Mouse (Mus musculus): ENCODE measurements around the gene Nup85. TPM values are rescaled to one million over a fixed set of nuclear protein-coding genes. Genes with fewer than 3 reads are reported as not detected.

Gene Nup85
- polyA plus RNA-seq (2011; ENCODE audit: insufficient read depth, insufficient read length, low replicate concordance, missing spikeins) = 111 and 163 TPM in 2 replicates

DNA sequence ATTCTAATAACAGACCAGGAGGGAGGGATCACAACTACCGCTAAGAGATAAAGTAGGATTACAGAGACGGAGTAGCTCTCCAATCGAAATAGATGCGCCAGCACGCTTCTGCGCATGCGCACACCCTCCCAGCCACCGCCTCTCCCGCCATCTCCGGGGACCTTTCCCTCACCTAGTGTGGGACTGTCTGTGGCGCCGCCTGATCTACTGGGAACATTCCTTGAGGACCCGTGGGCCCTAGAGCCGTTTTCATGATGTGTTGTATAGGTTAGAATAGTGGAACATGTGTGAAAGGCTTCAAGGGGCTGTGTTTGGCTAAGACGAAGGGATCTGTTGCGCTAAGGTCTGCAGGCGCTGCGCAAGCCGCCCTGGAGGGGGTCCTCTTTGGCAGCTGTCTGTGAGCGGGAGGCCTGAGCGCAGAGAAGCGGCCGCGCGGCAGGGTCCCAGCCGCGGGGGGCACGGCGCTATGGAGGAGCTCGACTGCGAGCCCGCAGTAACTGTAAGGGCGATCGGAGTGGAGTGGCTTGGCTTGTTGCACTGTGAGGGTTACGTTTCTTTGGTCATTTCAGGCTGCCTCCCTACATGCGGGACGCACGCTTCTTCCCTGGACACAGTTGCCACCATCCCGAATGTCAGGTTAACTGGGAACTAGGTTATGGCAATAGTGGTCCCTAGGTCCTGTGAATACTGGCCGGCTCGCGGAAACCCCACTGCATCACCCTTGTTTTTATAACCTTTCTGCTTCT lies at the start of gene Nup85:
Gene Nup85 (plus strand): TSS at position 371 of the 746 bp plus-strand sequence.
- Histone ChIP-seq H3K4me1 (ENCODE audit: control insufficient read depth, insufficient read depth, low read length) (no peaks in the 10 kb centered on the region; the same call in 1 of the 2 replicates), H3K27ac (ENCODE audit: control insufficient read depth, insufficient read depth, low read depth, low read length, poor library complexity) (peak within 1 kb of the TSS; percentile 86), H3K4me3 (replicated peaks; ENCODE audit: control insufficient read depth, low read depth, low read length) (peak within 1 kb of the TSS; percentile 99)
- under 1% methylated on average over 42 of the region's 42 CpGs for WGBS
- no peak for TF ChIP-seq CTCF (IDR thresholded peaks at IDR 0.05; ENCODE audit: control insufficient read depth, insufficient read depth, low read length)
- TF ChIP-seq POLR2A (IDR thresholded peaks at IDR 0.05; ENCODE audit: borderline replicate concordance, control insufficient read depth, low read depth, low read length) = peak; percentile 51; the same call in 1 of the 2 replicates

DNA sequence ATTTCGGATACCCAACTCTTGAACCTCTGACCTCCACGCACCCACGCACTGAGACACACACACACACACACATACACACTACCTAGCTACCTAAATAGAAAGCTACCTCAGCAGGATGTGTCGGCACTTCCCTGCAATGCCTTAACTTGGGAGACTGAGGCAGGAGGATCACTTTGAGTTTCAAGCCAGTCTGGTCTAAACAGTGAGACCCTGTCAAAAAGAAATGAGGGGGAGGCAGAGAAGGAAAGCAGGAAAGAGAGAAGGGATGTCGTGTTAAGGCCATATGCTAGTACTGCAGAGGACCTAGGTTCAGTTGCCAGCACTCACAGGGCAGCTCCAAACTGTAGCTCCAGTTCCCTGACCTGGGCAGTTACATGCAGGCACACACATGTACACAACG lies 49.2 kb upstream of the Nup85 start:
- Histone ChIP-seq H3K4me3 (replicated peaks; ENCODE audit: control insufficient read depth, low read depth, low read length) (no peak overlapping the region), H3K27ac (ENCODE audit: control insufficient read depth, insufficient read depth, low read depth, low read length, poor library complexity) (no peak overlapping the region), H3K4me1 (ENCODE audit: control insufficient read depth, insufficient read depth, low read length) (peaks cover 12% of the 10 kb centered on the region)
- TF ChIP-seq CTCF (IDR thresholded peaks at IDR 0.05; ENCODE audit: control insufficient read depth, insufficient read depth, low read length) (no peak), POLR2A (IDR thresholded peaks at IDR 0.05; ENCODE audit: borderline replicate concordance, control insufficient read depth, low read depth, low read length) (no peak)
- 73% methylated on average over 6 of the region's 6 CpGs for WGBS

DNA sequence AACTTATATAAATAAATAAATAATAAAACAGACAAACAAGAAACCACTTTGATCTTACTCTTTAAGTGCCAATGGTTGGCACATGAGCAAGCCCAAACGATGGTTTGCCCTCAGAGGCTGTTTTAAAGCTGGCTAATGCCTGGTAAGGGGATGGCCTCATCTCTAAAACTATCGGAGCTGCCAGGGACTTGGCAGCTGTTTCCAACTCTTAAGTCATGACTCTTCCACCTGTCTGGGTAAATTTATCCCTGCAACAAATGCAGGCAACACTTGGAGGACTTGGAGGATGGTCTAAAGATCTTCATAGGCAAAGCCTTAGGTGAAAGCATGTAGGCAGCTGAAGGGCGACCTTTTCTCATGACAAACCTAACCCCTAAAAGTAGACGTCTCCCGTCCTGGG lies 47.3 kb upstream of the Nup85 start:
- peaks cover 4% of the 10 kb centered on the region for H3K4me1 ChIP-seq (ENCODE audit: control insufficient read depth, insufficient read depth, low read length)
- no peak for TF ChIP-seq POLR2A (IDR thresholded peaks at IDR 0.05; ENCODE audit: borderline replicate concordance, control insufficient read depth, low read depth, low read length)
- no peak for TF ChIP-seq CTCF (IDR thresholded peaks at IDR 0.05; ENCODE audit: control insufficient read depth, insufficient read depth, low read length)
- no peak overlapping the region for H3K27ac ChIP-seq (ENCODE audit: control insufficient read depth, insufficient read depth, low read depth, low read length, poor library complexity)
- 79% methylated on average over 5 of the region's 5 CpGs for WGBS
- H3K4me3 ChIP-seq (replicated peaks; ENCODE audit: control insufficient read depth, low read depth, low read length) = no peak overlapping the region

DNA sequence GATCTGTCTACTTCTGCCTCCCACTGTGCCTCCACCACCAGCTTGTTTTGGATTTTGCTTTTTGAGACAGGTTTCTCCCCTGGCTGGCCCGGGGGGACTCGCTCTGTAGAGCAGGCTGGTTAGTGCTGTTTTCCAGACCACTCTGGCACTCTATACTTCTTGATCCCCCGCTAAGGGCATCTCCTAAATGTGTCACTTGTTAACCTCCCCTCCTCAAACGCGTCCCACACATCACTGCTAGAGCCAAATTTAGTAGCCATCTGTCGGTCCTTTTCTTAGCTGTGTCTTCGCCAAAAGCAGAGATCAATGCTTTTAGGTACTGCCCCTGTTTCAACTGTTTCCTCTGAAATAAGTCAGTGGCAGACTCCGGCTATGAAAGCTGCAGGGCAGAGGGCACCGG lies 45.5 kb upstream of the Nup85 start:
- H3K4me1 ChIP-seq (ENCODE audit: control insufficient read depth, insufficient read depth, low read length) = peaks cover 2% of the 10 kb centered on the region; the same call in 1 of the 2 replicates
- TF ChIP-seq POLR2A (IDR thresholded peaks at IDR 0.05; ENCODE audit: borderline replicate concordance, control insufficient read depth, low read depth, low read length) (no peak), CTCF (IDR thresholded peaks at IDR 0.05; ENCODE audit: control insufficient read depth, insufficient read depth, low read length) (no peak)
- H3K4me3 ChIP-seq (replicated peaks; ENCODE audit: control insufficient read depth, low read depth, low read length) = no peak overlapping the region
- H3K27ac ChIP-seq (ENCODE audit: control insufficient read depth, insufficient read depth, low read depth, low read length, poor library complexity) = no peak overlapping the region
- WGBS = 87% methylated on average over 9 of the region's 9 CpGs

DNA sequence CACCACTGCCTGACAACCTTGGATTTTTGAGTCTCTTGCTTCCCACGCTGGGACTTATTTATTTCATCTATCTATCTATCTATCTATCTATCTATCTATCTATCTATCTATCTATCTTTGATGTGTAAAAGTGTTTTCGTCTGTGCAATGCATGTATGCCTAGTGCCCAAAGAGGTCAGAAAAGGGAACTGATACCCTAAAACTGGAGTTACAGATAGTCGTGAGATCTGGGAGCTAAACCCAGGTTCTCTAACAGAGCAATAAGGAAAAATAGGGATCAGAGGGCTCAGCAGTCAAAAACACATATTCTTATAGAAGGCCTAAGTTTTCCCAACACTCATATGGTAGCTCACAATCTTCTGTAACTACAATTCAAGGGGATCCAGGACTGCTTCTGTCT lies 44.7 kb upstream of the Nup85 start:
- Histone ChIP-seq H3K27ac (ENCODE audit: control insufficient read depth, insufficient read depth, low read depth, low read length, poor library complexity) (no peak overlapping the region), H3K4me3 (replicated peaks; ENCODE audit: control insufficient read depth, low read depth, low read length) (no peak overlapping the region), H3K4me1 (ENCODE audit: control insufficient read depth, insufficient read depth, low read length) (peaks cover 2% of the 10 kb centered on the region; the same call in 1 of the 2 replicates)
- TF ChIP-seq POLR2A (IDR thresholded peaks at IDR 0.05; ENCODE audit: borderline replicate concordance, control insufficient read depth, low read depth, low read length) (no peak), CTCF (IDR thresholded peaks at IDR 0.05; ENCODE audit: control insufficient read depth, insufficient read depth, low read length) (no peak)
- 47% methylated on average over 3 of the region's 3 CpGs for WGBS

DNA sequence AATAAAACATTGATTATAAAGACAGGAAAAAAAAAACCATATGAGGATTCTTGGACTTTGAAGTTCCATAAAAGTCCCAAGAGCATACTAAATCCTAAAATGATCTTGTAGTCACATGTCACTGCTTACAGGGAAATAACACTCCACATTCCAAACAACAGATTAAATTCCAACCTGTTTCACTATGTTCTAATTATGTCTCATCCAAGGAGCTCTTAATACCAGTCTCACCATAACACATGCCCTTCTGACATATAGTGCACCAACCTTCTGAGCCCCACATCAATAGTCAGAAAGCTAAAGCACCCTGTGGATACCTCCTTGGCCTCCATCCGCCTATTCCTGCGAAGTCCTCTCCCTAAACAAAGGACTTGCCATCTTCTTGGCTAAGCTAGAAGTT lies 44.0 kb upstream of the Nup85 start:
- H3K4me3 ChIP-seq (replicated peaks; ENCODE audit: control insufficient read depth, low read depth, low read length) = no peak overlapping the region
- WGBS = 94% methylated on average over 2 of the region's 2 CpGs
- H3K4me1 ChIP-seq (ENCODE audit: control insufficient read depth, insufficient read depth, low read length) = no peaks in the 10 kb centered on the region; the same call in 1 of the 2 replicates
- TF ChIP-seq CTCF (IDR thresholded peaks at IDR 0.05; ENCODE audit: control insufficient read depth, insufficient read depth, low read length) = no peak
- TF ChIP-seq POLR2A (IDR thresholded peaks at IDR 0.05; ENCODE audit: borderline replicate concordance, control insufficient read depth, low read depth, low read length) = no peak
- H3K27ac ChIP-seq (ENCODE audit: control insufficient read depth, insufficient read depth, low read depth, low read length, poor library complexity) = no peak overlapping the region

DNA sequence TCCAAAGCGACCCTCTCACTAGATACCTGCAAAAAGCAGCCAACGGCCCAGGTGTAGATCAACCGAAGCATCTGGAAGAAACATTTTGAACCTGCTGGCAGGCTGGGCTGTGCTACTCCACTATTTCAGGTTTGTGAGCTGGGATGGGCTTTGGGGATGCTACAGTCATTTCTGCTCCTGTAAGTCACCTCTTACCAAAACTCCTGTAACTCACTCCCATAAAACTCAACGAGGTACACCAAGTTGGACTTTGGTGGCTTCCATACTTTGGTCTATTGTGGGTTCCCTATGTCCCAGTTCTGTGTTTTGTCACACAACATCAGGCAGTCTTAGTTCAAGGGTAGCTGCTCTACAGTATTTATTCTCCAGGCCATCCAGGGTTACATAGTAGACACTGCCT lies 43.2 kb upstream of the Nup85 start:
- TF ChIP-seq CTCF (IDR thresholded peaks at IDR 0.05; ENCODE audit: control insufficient read depth, insufficient read depth, low read length) (no peak), POLR2A (IDR thresholded peaks at IDR 0.05; ENCODE audit: borderline replicate concordance, control insufficient read depth, low read depth, low read length) (no peak)
- Histone ChIP-seq H3K27ac (ENCODE audit: control insufficient read depth, insufficient read depth, low read depth, low read length, poor library complexity) (no peak overlapping the region), H3K4me3 (replicated peaks; ENCODE audit: control insufficient read depth, low read depth, low read length) (no peak overlapping the region), H3K4me1 (ENCODE audit: control insufficient read depth, insufficient read depth, low read length) (no peaks in the 10 kb centered on the region; the same call in 1 of the 2 replicates)
- 83% methylated on average over 4 of the region's 4 CpGs for WGBS

DNA sequence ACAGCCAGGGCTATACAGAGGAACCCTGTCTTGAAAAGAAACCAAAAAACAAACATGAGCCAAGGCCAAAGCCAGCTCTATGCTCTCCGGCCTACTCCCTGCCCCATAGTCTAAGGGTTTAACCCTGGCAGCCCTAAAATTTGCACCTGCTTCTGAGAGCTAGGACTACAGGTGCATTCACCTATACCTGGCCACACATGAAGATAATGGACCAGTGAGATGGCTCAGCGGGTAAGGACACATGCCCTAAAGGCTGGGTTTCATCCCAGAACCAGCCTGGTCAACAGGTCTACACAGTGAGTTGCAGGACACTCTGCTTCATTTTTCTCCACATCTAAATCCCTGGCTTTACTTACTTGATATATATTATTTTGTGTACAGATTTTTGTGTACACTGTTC lies 42.0 kb upstream of the Nup85 start:
- 94% methylated on average over 2 of the region's 2 CpGs for WGBS
- no peak overlapping the region for H3K4me3 ChIP-seq (replicated peaks; ENCODE audit: control insufficient read depth, low read depth, low read length)
- no peak overlapping the region for H3K27ac ChIP-seq (ENCODE audit: control insufficient read depth, insufficient read depth, low read depth, low read length, poor library complexity)
- no peaks in the 10 kb centered on the region; the same call in 1 of the 2 replicates for H3K4me1 ChIP-seq (ENCODE audit: control insufficient read depth, insufficient read depth, low read length)
- no peak for TF ChIP-seq CTCF (IDR thresholded peaks at IDR 0.05; ENCODE audit: control insufficient read depth, insufficient read depth, low read length)
- TF ChIP-seq POLR2A (IDR thresholded peaks at IDR 0.05; ENCODE audit: borderline replicate concordance, control insufficient read depth, low read depth, low read length) = no peak
